Mouse (Mus musculus): ENCODE results near the gene Tmem258. TPM values are rescaled to one million over a fixed set of nuclear protein-coding genes. Genes with fewer than 3 reads are reported as not detected.

Tmem258 gene
- polyA plus RNA-seq, 1 experiment from 2014 or later, result 467 TPM

- no peaks in the 10 kb centered on the region for H3K27me3 ChIP-seq (replicated peaks; ENCODE audit: control insufficient read depth, insufficient read depth, low read length)
- H3K4me2 ChIP-seq (ENCODE audit: low read depth, low read length), result peak overlapping the region; percentile 59
- H3K36me3 ChIP-seq (ENCODE audit: control insufficient read depth, insufficient read depth, low read length), result peaks cover 8% of the 10 kb centered on the region
- peaks cover 6% of the 10 kb centered on the region for H3K4me1 ChIP-seq (ENCODE audit: control insufficient read depth, insufficient read depth, low read length)
- H3K9ac ChIP-seq (ENCODE audit: low read depth, low read length), result no peak overlapping the region
- 64% methylated on average over 6 of the region's 6 CpGs for WGBS
- H3K9me3 ChIP-seq (ENCODE audit: control insufficient read depth, low read length), result no peaks in the 10 kb centered on the region
- no peak overlapping the region for H3K27ac ChIP-seq (ENCODE audit: low read length)
- no peak for ATAC-seq
- peak overlapping the region; percentile 67 for H3K4me3 ChIP-seq (ENCODE audit: low read length)
These were observed 1.2 kb downstream of the Tmem258 start for GRCm38 (mm10) chr19:10205051-10205450.

- Histone ChIP-seq H3K9me3 (ENCODE audit: control insufficient read depth, low read length) (no peaks in the 10 kb centered on the region), H3K4me2 (ENCODE audit: low read depth, low read length) (no peak overlapping the region), H3K27ac (ENCODE audit: low read length) (no peak overlapping the region), H3K9ac (ENCODE audit: low read depth, low read length) (no peak overlapping the region), H3K4me1 (ENCODE audit: control insufficient read depth, insufficient read depth, low read length) (no peaks in the 10 kb centered on the region), H3K27me3 (replicated peaks; ENCODE audit: control insufficient read depth, insufficient read depth, low read length) (no peaks in the 10 kb centered on the region), H3K36me3 (ENCODE audit: control insufficient read depth, insufficient read depth, low read length) (0 out of 2 replicates have a peak, but pooled peaks cover 5% of the 10 kb centered on the region), H3K4me3 (ENCODE audit: low read length) (no peak overlapping the region)
- 76% methylated on average over 3 of the region's 3 CpGs for WGBS
- ATAC-seq, result no peak
These were observed 5.0 kb downstream of the Tmem258 start for GRCm38 (mm10) chr19:10208851-10209250.

- H3K9ac ChIP-seq (ENCODE audit: low read depth, low read length), result no peak overlapping the region
- no peak for ATAC-seq
- 72% methylated on average over 4 of the region's 4 CpGs for WGBS
- H3K27me3 ChIP-seq (replicated peaks; ENCODE audit: control insufficient read depth, insufficient read depth, low read length), result no peaks in the 10 kb centered on the region
- H3K4me3 ChIP-seq (ENCODE audit: low read length), result no peak overlapping the region
- no peak overlapping the region for H3K27ac ChIP-seq (ENCODE audit: low read length)
- H3K36me3 ChIP-seq (ENCODE audit: control insufficient read depth, insufficient read depth, low read length), result 0 out of 2 replicates have a peak, but pooled peaks cover 8% of the 10 kb centered on the region
- H3K4me1 ChIP-seq (ENCODE audit: control insufficient read depth, insufficient read depth, low read length), result no peaks in the 10 kb centered on the region
- no peaks in the 10 kb centered on the region for H3K9me3 ChIP-seq (ENCODE audit: control insufficient read depth, low read length)
- no peak overlapping the region for H3K4me2 ChIP-seq (ENCODE audit: low read depth, low read length)
These were observed 7.1 kb downstream of the Tmem258 start for GRCm38 (mm10) chr19:10210885-10211284.

GRCm38 (mm10) chr19:10213796-10214471 lies 10.1 kb downstream of the Tmem258 start:
- Histone ChIP-seq H3K27ac (ENCODE audit: low read length) (no peak overlapping the region), H3K4me2 (ENCODE audit: low read depth, low read length) (no peak overlapping the region), H3K4me1 (ENCODE audit: control insufficient read depth, insufficient read depth, low read length) (no peaks in the 10 kb centered on the region), H3K9me3 (ENCODE audit: control insufficient read depth, low read length) (no peaks in the 10 kb centered on the region), H3K27me3 (replicated peaks; ENCODE audit: control insufficient read depth, insufficient read depth, low read length) (no peaks in the 10 kb centered on the region), H3K36me3 (ENCODE audit: control insufficient read depth, insufficient read depth, low read length) (0 out of 2 replicates have a peak, but pooled peaks cover 8% of the 10 kb centered on the region), H3K9ac (ENCODE audit: low read depth, low read length) (no peak overlapping the region), H3K4me3 (ENCODE audit: low read length) (no peak overlapping the region)
- 88% methylated on average over 10 of the region's 10 CpGs for WGBS
- no peak for ATAC-seq

- Histone ChIP-seq H3K4me3 (ENCODE audit: low read length) (no peak overlapping the region), H3K9me3 (ENCODE audit: control insufficient read depth, low read length) (no peaks in the 10 kb centered on the region), H3K4me2 (ENCODE audit: low read depth, low read length) (no peak overlapping the region), H3K27ac (ENCODE audit: low read length) (no peak overlapping the region), H3K4me1 (ENCODE audit: control insufficient read depth, insufficient read depth, low read length) (peaks cover 10% of the 10 kb centered on the region; the same call in 1 of the 2 replicates), H3K27me3 (replicated peaks; ENCODE audit: control insufficient read depth, insufficient read depth, low read length) (no peaks in the 10 kb centered on the region), H3K36me3 (ENCODE audit: control insufficient read depth, insufficient read depth, low read length) (0 out of 2 replicates have a peak, but pooled peaks cover 8% of the 10 kb centered on the region), H3K9ac (ENCODE audit: low read depth, low read length) (no peak overlapping the region)
- ATAC-seq, result no peak
- WGBS, result 74% methylated on average over 8 of the region's 8 CpGs
These were observed 12.3 kb downstream of the Tmem258 start for GRCm38 (mm10) chr19:10216101-10216500.

- Histone ChIP-seq H3K9ac (ENCODE audit: low read depth, low read length) (peak overlapping the region; percentile 46; the same call in 1 of the 2 replicates), H3K4me1 (ENCODE audit: control insufficient read depth, insufficient read depth, low read length) (peaks cover 30% of the 10 kb centered on the region), H3K4me3 (ENCODE audit: low read length) (no peak overlapping the region), H3K27ac (ENCODE audit: low read length) (peak overlapping the region; percentile 39; the same call in 1 of the 2 replicates), H3K9me3 (ENCODE audit: control insufficient read depth, low read length) (no peaks in the 10 kb centered on the region), H3K4me2 (ENCODE audit: low read depth, low read length) (no peak overlapping the region), H3K36me3 (ENCODE audit: control insufficient read depth, insufficient read depth, low read length) (0 out of 2 replicates have a peak, but pooled peaks cover 1% of the 10 kb centered on the region), H3K27me3 (replicated peaks; ENCODE audit: control insufficient read depth, insufficient read depth, low read length) (no peaks in the 10 kb centered on the region)
- peak; percentile 40; the same call in 1 of the 2 replicates for ATAC-seq
- WGBS, result 32% methylated on average over 3 of the region's 3 CpGs
These were observed 15.3 kb downstream of the Tmem258 start for GRCm38 (mm10) chr19:10219108-10219507.

GRCm38 (mm10) chr19:10219593-10219992 lies 15.8 kb downstream of the Tmem258 start:
- peak overlapping the region; percentile 39; the same call in 1 of the 2 replicates for H3K27ac ChIP-seq (ENCODE audit: low read length)
- peaks cover 32% of the 10 kb centered on the region for H3K4me1 ChIP-seq (ENCODE audit: control insufficient read depth, insufficient read depth, low read length)
- no peaks in the 10 kb centered on the region for H3K9me3 ChIP-seq (ENCODE audit: control insufficient read depth, low read length)
- 53% methylated on average over 6 of the region's 6 CpGs for WGBS
- H3K27me3 ChIP-seq (replicated peaks; ENCODE audit: control insufficient read depth, insufficient read depth, low read length), result no peaks in the 10 kb centered on the region
- no peak overlapping the region for H3K4me3 ChIP-seq (ENCODE audit: low read length)
- peak; percentile 43 for ATAC-seq
- H3K36me3 ChIP-seq (ENCODE audit: control insufficient read depth, insufficient read depth, low read length), result no peaks in the 10 kb centered on the region
- peak overlapping the region; percentile 46; the same call in 1 of the 2 replicates for H3K9ac ChIP-seq (ENCODE audit: low read depth, low read length)
- H3K4me2 ChIP-seq (ENCODE audit: low read depth, low read length), result no peak overlapping the region

- Histone ChIP-seq H3K4me1 (ENCODE audit: control insufficient read depth, insufficient read depth, low read length) (peaks cover 50% of the 10 kb centered on the region), H3K27me3 (replicated peaks; ENCODE audit: control insufficient read depth, insufficient read depth, low read length) (no peaks in the 10 kb centered on the region), H3K27ac (ENCODE audit: low read length) (no peak overlapping the region), H3K4me2 (ENCODE audit: low read depth, low read length) (no peak overlapping the region), H3K36me3 (ENCODE audit: control insufficient read depth, insufficient read depth, low read length) (no peaks in the 10 kb centered on the region), H3K9ac (ENCODE audit: low read depth, low read length) (no peak overlapping the region), H3K4me3 (ENCODE audit: low read length) (no peak overlapping the region), H3K9me3 (ENCODE audit: control insufficient read depth, low read length) (no peaks in the 10 kb centered on the region)
- ATAC-seq, result no peak
- WGBS, result 49% methylated on average over 4 of the region's 4 CpGs
These were observed 17.8 kb downstream of the Tmem258 start for GRCm38 (mm10) chr19:10221585-10221984.

GRCm38 (mm10) chr19:10222656-10223055 lies 18.8 kb downstream of the Tmem258 start:
- H3K27me3 ChIP-seq (replicated peaks; ENCODE audit: control insufficient read depth, insufficient read depth, low read length), result no peaks in the 10 kb centered on the region
- H3K9me3 ChIP-seq (ENCODE audit: control insufficient read depth, low read length), result no peaks in the 10 kb centered on the region
- no peaks in the 10 kb centered on the region for H3K36me3 ChIP-seq (ENCODE audit: control insufficient read depth, insufficient read depth, low read length)
- no peak overlapping the region for H3K9ac ChIP-seq (ENCODE audit: low read depth, low read length)
- H3K4me3 ChIP-seq (ENCODE audit: low read length), result no peak overlapping the region
- H3K4me2 ChIP-seq (ENCODE audit: low read depth, low read length), result peak overlapping the region; percentile 13; the same call in 1 of the 2 replicates
- ATAC-seq, result peak; percentile 45
- WGBS, result 26% methylated on average over 8 of the region's 8 CpGs
- H3K4me1 ChIP-seq (ENCODE audit: control insufficient read depth, insufficient read depth, low read length), result peaks cover 50% of the 10 kb centered on the region
- H3K27ac ChIP-seq (ENCODE audit: low read length), result no peak overlapping the region

Data from intestine, embryonic 16.5 days (tissue).